Mouse (Mus musculus) intestine, postnatal 0 days (tissue): Measurements from ENCODE around the gene Slc9b1. TPM values are rescaled to one million over a fixed set of nuclear protein-coding genes. Genes with fewer than 3 reads are reported as not detected.

Source experiments
- ATAC-seq: fragments of 200-750 bp; cut with Nextera tagmentation; 2 replicates; pipeline ENCODE4 v1.8.0; 2017; ENCODE audit warnings: mild to moderate bottlenecking, moderate TSS enrichment, moderate library complexity
- H3K27ac ChIP-seq: fragments of 300-500 bp; sonication (generic); 2 replicates; pipeline ENCODE4 v1.5.1; 2014; ENCODE audit warnings: mild to moderate bottlenecking, low read depth, low read length, moderate library complexity
- H3K27me3 ChIP-seq: fragments of 300-500 bp; sonication (generic); replicated peaks from 2 replicates; pipeline ENCODE4 v1.6.1; 2014; ENCODE audit warnings: low read length, mixed read lengths; ENCODE audit not compliant: control insufficient read depth, insufficient read depth
- H3K36me3 ChIP-seq: fragments of 300-500 bp; sonication (generic); 2 replicates; pipeline ENCODE4 v1.6.1; 2014; ENCODE audit warnings: mild to moderate bottlenecking, moderate library complexity; ENCODE audit not compliant: control insufficient read depth, insufficient read depth
- H3K4me1 ChIP-seq: fragments of 300-500 bp; sonication (generic); replicated peaks from 2 replicates; pipeline ENCODE4 v1.6.1; 2014; ENCODE audit warnings: antibody characterized with exemption, low read length, mixed read lengths; ENCODE audit not compliant: control insufficient read depth, insufficient read depth
- H3K4me2 ChIP-seq: fragments of 300-500 bp; sonication (generic); replicated peaks from 2 replicates; pipeline ENCODE4 v1.6.1; 2014; ENCODE audit warnings: low read depth, mild to moderate bottlenecking, moderate library complexity
- H3K4me3 ChIP-seq: fragments of 300-500 bp; sonication (generic); 2 replicates; pipeline ENCODE4 v1.5.1; 2014; ENCODE audit warnings: low read depth, low read length
- H3K9ac ChIP-seq: fragments of 300-500 bp; sonication (generic); 2 replicates; pipeline ENCODE4 v1.6.1; 2014; ENCODE audit warnings: mild to moderate bottlenecking, low read depth, low read length
- H3K9me3 ChIP-seq: fragments of 300-500 bp; sonication (generic); 2 replicates; pipeline ENCODE4 v1.6.1; 2016; ENCODE audit warnings: mixed run types; ENCODE audit not compliant: control insufficient read depth
- CTCF ChIP-seq: sonication (generic); IDR thresholded peaks from 2 replicates; pipeline ENCODE4 v1.5.1; 2016; ENCODE audit warnings: low read depth, mild to moderate bottlenecking, control low read depth, antibody characterized with exemption, moderate library complexity
- WGBS: fragments of 180-500 bp; shearing (Covaris S2); extraction: QIAGEN DNeasy Blood & Tissue Kit; methylation state at CpG from one replicate; pipeline ENCODE4 v1.1.7; 2014; 5-methylcytosine and 5-hydroxymethylcytosine counted together
- polyA plus RNA-seq: library from polyadenylated mRNA; unstranded; fragments of >200 nt; fragmentation: Nextera tagmentation; extraction: Ambion mirVana; gene quantifications from 2 replicates; pipeline ENCODE4 v1.2.1, GENCODE M21; 2015

Gene Slc9b1
- polyA plus RNA-seq, 1 experiment from 2014 or later, result not detected

GRCm38 (mm10) chr3:135397112-135397511 lies 49.3 kb downstream of the Slc9b1 start:
- Histone ChIP-seq H3K4me3 (no peak overlapping the region), H3K27ac (no peak overlapping the region), H3K4me1 (no peaks in the 10 kb centered on the region), H3K27me3 (no peaks in the 10 kb centered on the region), H3K36me3 (no peaks in the 10 kb centered on the region), H3K9ac (no peak overlapping the region), H3K4me2 (no peak overlapping the region), H3K9me3 (no peaks in the 10 kb centered on the region)
- no peak for TF ChIP-seq CTCF
- no peak for ATAC-seq

DNA sequence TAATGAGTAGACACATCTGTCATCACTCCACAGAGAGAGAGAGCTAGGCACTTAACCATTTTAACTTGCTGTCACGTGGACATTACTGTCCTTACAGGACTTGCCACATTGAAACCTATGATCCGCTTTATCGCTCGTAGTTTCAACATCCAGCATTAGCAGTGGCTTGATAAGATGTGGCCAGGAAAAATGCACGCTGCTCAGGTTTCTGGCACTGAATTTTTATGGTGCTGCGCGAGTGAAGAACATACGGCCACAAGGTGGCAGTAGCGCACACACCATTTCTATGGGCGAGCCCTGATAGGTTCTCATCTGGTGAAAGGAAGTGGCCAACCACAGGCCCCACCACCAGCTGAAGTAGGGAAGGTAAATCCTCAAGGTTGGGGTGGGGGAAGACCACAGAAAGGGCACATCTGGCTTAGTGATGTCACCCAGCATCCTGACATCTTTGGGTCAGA lies 54.4 kb downstream of the Slc9b1 start:
- TF ChIP-seq CTCF, result peak; percentile 98
- WGBS, result 3% methylated on average over 10 of the region's 10 CpGs
- Histone ChIP-seq H3K9ac (no peak overlapping the region), H3K4me3 (no peak overlapping the region), H3K27me3 (no peaks in the 10 kb centered on the region), H3K4me2 (no peak overlapping the region), H3K36me3 (peaks cover 13% of the 10 kb centered on the region; the same call in 1 of the 2 replicates), H3K27ac (no peak overlapping the region), H3K4me1 (no peaks in the 10 kb centered on the region), H3K9me3 (no peaks in the 10 kb centered on the region)
- peak; percentile 82 for ATAC-seq

DNA sequence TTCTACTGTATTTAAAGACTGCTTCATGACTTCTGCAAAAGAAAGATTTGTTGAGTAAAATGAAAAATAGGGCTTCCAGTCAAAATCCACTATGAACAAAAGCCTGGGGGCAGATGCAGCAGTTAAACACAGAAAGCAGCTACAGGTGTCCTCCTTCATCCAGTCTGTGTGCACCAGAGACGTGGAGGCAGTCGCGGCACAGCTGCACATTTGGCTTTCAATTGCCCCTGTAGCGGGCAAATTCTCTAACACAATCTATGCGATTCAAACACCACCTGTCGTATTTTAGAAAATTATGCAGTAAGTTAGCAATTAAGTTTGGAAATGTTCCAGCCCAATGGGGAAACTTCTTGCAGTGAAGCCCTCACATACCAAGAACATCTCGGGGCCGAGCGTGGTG lies 55.4 kb downstream of the Slc9b1 start:
- no peak for TF ChIP-seq CTCF
- no peaks in the 10 kb centered on the region for H3K9me3 ChIP-seq
- H3K4me3 ChIP-seq, result no peak overlapping the region
- peaks cover 15% of the 10 kb centered on the region; the same call in 1 of the 2 replicates for H3K36me3 ChIP-seq
- H3K27me3 ChIP-seq, result no peaks in the 10 kb centered on the region
- H3K4me2 ChIP-seq, result no peak overlapping the region
- H3K27ac ChIP-seq, result no peak overlapping the region
- ATAC-seq, result no peak
- H3K4me1 ChIP-seq, result no peaks in the 10 kb centered on the region
- no peak overlapping the region for H3K9ac ChIP-seq
- WGBS, result 86% methylated on average over 9 of the region's 9 CpGs

GRCm38 (mm10) chr3:135403856-135404255 lies 56.0 kb downstream of the Slc9b1 start:
- peak; percentile 54 for TF ChIP-seq CTCF
- no peaks in the 10 kb centered on the region for H3K4me1 ChIP-seq
- no peak overlapping the region for H3K4me2 ChIP-seq
- no peak for ATAC-seq
- H3K36me3 ChIP-seq, result peaks cover 19% of the 10 kb centered on the region; the same call in 1 of the 2 replicates
- no peak overlapping the region for H3K4me3 ChIP-seq
- H3K27ac ChIP-seq, result no peak overlapping the region
- no peaks in the 10 kb centered on the region for H3K9me3 ChIP-seq
- no peak overlapping the region for H3K9ac ChIP-seq
- 78% methylated on average over 5 of the region's 5 CpGs for WGBS
- H3K27me3 ChIP-seq, result no peaks in the 10 kb centered on the region

- 79% methylated on average over 4 of the region's 4 CpGs for WGBS
- H3K27ac ChIP-seq, result no peak overlapping the region
- H3K36me3 ChIP-seq, result peaks cover 19% of the 10 kb centered on the region; the same call in 1 of the 2 replicates
- no peak overlapping the region for H3K4me2 ChIP-seq
- no peaks in the 10 kb centered on the region for H3K9me3 ChIP-seq
- no peak for ATAC-seq
- H3K27me3 ChIP-seq, result no peaks in the 10 kb centered on the region
- no peaks in the 10 kb centered on the region for H3K4me1 ChIP-seq
- H3K9ac ChIP-seq, result no peak overlapping the region
- no peak overlapping the region for H3K4me3 ChIP-seq
- TF ChIP-seq CTCF, result peak; percentile 21; the same call in 1 of the 2 replicates
These were observed 56.8 kb downstream of the Slc9b1 start for GRCm38 (mm10) chr3:135404599-135404998.

DNA sequence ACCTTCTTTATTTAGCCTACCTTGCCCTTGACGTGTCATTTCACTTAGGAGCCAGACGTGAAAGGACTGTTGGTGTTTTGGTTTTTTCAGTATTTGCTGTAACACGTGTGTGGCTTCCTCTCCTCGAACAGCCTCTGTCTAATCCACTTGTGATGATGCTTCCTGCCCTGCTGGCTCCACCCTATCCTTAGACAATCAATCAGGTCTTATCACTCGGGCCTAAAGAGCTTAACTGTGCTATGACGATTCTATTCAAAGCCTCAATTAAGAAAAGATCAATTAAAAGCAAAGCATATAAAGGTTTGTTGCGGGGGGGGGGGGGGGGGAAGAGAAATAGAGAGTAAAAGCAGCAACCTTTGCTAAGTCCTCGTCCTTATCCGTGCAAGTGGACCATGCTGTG lies 59.5 kb downstream of the Slc9b1 start:
- TF ChIP-seq CTCF, result no peak
- Histone ChIP-seq H3K27ac (no peak overlapping the region), H3K4me3 (no peak overlapping the region), H3K4me1 (no peaks in the 10 kb centered on the region), H3K9me3 (no peaks in the 10 kb centered on the region), H3K36me3 (peaks cover 19% of the 10 kb centered on the region; the same call in 1 of the 2 replicates), H3K4me2 (no peak overlapping the region), H3K27me3 (no peaks in the 10 kb centered on the region), H3K9ac (no peak overlapping the region)
- 62% methylated on average over 9 of the region's 9 CpGs for WGBS
- ATAC-seq, result no peak

GRCm38 (mm10) chr3:135409219-135409618 lies 61.4 kb downstream of the Slc9b1 start:
- Histone ChIP-seq H3K4me2 (no peak overlapping the region), H3K27me3 (no peaks in the 10 kb centered on the region), H3K9me3 (no peaks in the 10 kb centered on the region), H3K36me3 (peaks cover 19% of the 10 kb centered on the region; the same call in 1 of the 2 replicates), H3K4me1 (no peaks in the 10 kb centered on the region), H3K27ac (no peak overlapping the region), H3K4me3 (no peak overlapping the region), H3K9ac (no peak overlapping the region)
- 95% methylated on average over 5 of the region's 5 CpGs for WGBS
- no peak for ATAC-seq
- TF ChIP-seq CTCF, result peak; percentile 31
